Comparison of ENCODE assay signal across 10 mouse cellular contexts in the genomic region with DNA sequence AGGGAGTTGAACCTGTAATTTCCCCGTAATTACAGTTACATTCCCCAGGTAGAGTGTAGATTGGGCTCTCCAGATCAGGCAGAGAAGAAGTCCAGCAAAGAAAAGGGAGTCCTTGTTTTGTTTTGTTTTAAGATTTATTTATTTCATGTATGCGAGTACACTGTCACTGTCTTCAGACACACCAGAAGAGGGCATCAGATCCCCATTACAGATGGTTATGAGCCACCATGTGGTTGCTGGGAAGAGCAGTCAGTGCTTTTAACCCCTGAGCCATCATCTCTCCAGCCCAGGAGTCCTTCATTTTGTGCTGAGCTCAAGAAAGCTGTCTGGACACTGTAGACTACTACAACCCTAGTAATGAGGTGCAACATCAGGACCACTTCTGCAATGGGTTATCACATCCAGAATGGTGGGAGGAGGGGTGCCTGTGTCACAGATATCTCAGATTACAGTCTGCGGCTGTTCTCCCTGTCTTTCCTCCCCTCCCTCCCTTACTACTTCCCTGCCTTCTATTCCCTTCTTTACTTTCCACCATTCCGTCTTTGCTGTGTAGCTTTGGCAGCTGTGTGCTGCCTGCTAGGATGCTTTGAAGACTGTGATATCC. TPM values are rescaled to one million over a fixed set of nuclear protein-coding genes. Genes with fewer than 3 reads are reported as not detected.
DNase-seq lines count a peak whose midpoint lies in the region; ATAC-seq and TF ChIP-seq lines count a peak whose summit lies in the region.
"Had no signal": no experiment of that assay in that cellular context is flagged by ENCODE, and none has a peak within 500 bp of the region (broad histone marks: within the 10 kb centered on the region; RNA-seq: fewer than 3 reads in every experiment).

No protein-coding gene starts in this region.

- no peak overlapping the region for H3K4me3 ChIP-seq in layer of hippocampus, adult 2 months
- peak overlapping the region; percentile 27 for H3K4me3 ChIP-seq in embryonic facial prominence, embryonic 12.5 days
- H3K4me3 ChIP-seq in hindbrain, embryonic 15.5 days: peak overlapping the region; percentile 23
- H3K4me3 ChIP-seq in midbrain, postnatal 0 days (ENCODE audit: low read depth, low read length): peak overlapping the region; percentile 30; the same call in 1 of the 2 replicates

- no peaks in the 10 kb centered on the region for H3K27me3 ChIP-seq in embryonic facial prominence, embryonic 12.5 days
- H3K27me3 ChIP-seq in hindbrain, embryonic 15.5 days: no peaks in the 10 kb centered on the region
- no peaks in the 10 kb centered on the region for H3K27me3 ChIP-seq in midbrain, postnatal 0 days (ENCODE audit: insufficient read depth, low read length)

- no peaks in the 10 kb centered on the region for H3K9me3 ChIP-seq in embryonic facial prominence, embryonic 12.5 days
- H3K9me3 ChIP-seq in hindbrain, embryonic 15.5 days: no peaks in the 10 kb centered on the region
- H3K9me3 ChIP-seq in midbrain, postnatal 0 days (ENCODE audit: low read length): no peaks in the 10 kb centered on the region
- H3K9me3 ChIP-seq: G1E had no signal

- DNase-seq in layer of hippocampus, adult 2 months (ENCODE audit: low spot score in 2 of 2): no peak
- no peak for DNase-seq in layer of hippocampus, adult 9-11 months
- DNase-seq in midbrain, postnatal 0 days (ENCODE audit: low spot score): no peak
- no peak for DNase-seq in layer of hippocampus, postnatal 14 days (ENCODE audit: low spot score in 2 of 2)
- no peak for DNase-seq in urinary bladder, postnatal 25 days (ENCODE audit: low spot score)
- DNase-seq: cerebellum, postnatal 10 days had no signal

- WGBS in embryonic facial prominence, embryonic 12.5 days: 30% methylated on average over 4 of the region's 4 CpGs
- 48% methylated on average over 4 of the region's 4 CpGs for WGBS in hindbrain, embryonic 15.5 days
- WGBS in midbrain, postnatal 0 days: 47% methylated on average over 4 of the region's 4 CpGs

- H3K9ac ChIP-seq in embryonic facial prominence, embryonic 12.5 days: peak overlapping the region; percentile 11; the same call in 1 of the 2 replicates
- H3K9ac ChIP-seq in hindbrain, embryonic 15.5 days: no peak overlapping the region
- no peak overlapping the region for H3K9ac ChIP-seq in midbrain, postnatal 0 days (replicated peaks; ENCODE audit: low read length, poor library complexity, severe bottlenecking)

- no peaks in the 10 kb centered on the region for H3K36me3 ChIP-seq in embryonic facial prominence, embryonic 12.5 days
- H3K36me3 ChIP-seq in hindbrain, embryonic 15.5 days: no peaks in the 10 kb centered on the region
- no peaks in the 10 kb centered on the region for H3K36me3 ChIP-seq in midbrain, postnatal 0 days (ENCODE audit: insufficient read depth, low read length)
- H3K36me3 ChIP-seq: G1E had no signal

- H3K27ac ChIP-seq in layer of hippocampus, adult 2 months: no peak overlapping the region
- H3K27ac ChIP-seq in embryonic facial prominence, embryonic 12.5 days: 0 out of 2 replicates have a peak overlapping the region, but pooled peaks have one; percentile 24
- H3K27ac ChIP-seq in hindbrain, embryonic 15.5 days (replicated peaks): 0 out of 2 replicates have a peak overlapping the region, but pooled peaks have one; percentile 20
- H3K27ac ChIP-seq in midbrain, postnatal 0 days (ENCODE audit: low read depth, low read length): peak overlapping the region; percentile 47; the same call in 1 of the 2 replicates

- H3K4me1 ChIP-seq in embryonic facial prominence, embryonic 12.5 days: peaks cover 16% of the 10 kb centered on the region; the same call in 1 of the 2 replicates
- peaks cover 5% of the 10 kb centered on the region; the same call in 1 of the 2 replicates for H3K4me1 ChIP-seq in hindbrain, embryonic 15.5 days (replicated peaks)
- no peaks in the 10 kb centered on the region; the same call in 1 of the 2 replicates for H3K4me1 ChIP-seq in midbrain, postnatal 0 days (ENCODE audit: insufficient read depth, low read length)

- no peak for ATAC-seq in embryonic facial prominence, embryonic 12.5 days (ENCODE audit: insufficient number of reproducible peaks, insufficient read depth, low FRiP score, low TSS enrichment)
- no peak for ATAC-seq in hindbrain, embryonic 15.5 days (ENCODE audit: low FRiP score, low read depth)
- no peak for ATAC-seq in midbrain, postnatal 0 days (ENCODE audit: low FRiP score)
- ATAC-seq in activated CD4-positive, CD25-positive, alpha-beta regulatory T cell, adult 4 months: no peak

- peak overlapping the region; percentile 52 for H3K4me2 ChIP-seq in embryonic facial prominence, embryonic 12.5 days (replicated peaks)
- H3K4me2 ChIP-seq in hindbrain, embryonic 15.5 days: peak overlapping the region; percentile 55
- H3K4me2 ChIP-seq in midbrain, postnatal 0 days (ENCODE audit: low read depth, low read length, poor library complexity, severe bottlenecking): peak overlapping the region; percentile 51

- peak; percentile 52 for TF ChIP-seq CTCF in layer of hippocampus, adult 2 months (conservative IDR thresholded peaks at IDR 0.05)
- peak; percentile 50 for TF ChIP-seq CTCF in midbrain, postnatal 0 days (IDR thresholded peaks at IDR 0.05)

RNA-seq across cellular contexts. Expression of gene Cyb5r3, which starts 36.8 kb away (rescaled TPM):
- 10 to 100 TPM; 63.7 to 65.6 TPM for total RNA-seq in layer of hippocampus, adult 2 months (2021)
- polyA plus RNA-seq in embryonic facial prominence, embryonic 12.5 days (2016; fragmentation: Nextera tagmentation; extraction: Ambion mirVana): 107 and 111 TPM in 2 replicates
- 116 and 144 TPM in 2 replicates for polyA plus RNA-seq in hindbrain, embryonic 15.5 days (2015; fragmentation: Nextera tagmentation; extraction: Ambion mirVana)
- total RNA-seq in midbrain, postnatal 0 days (2014; rRNA removed): 76.8 and 86.5 TPM in 2 replicates
- polyA plus RNA-seq in midbrain, postnatal 0 days (2015; fragmentation: Nextera tagmentation; extraction: Ambion mirVana): 127 and 146 TPM in 2 replicates
- 10 to 100 TPM; 80.9 to 89.8 TPM for total RNA-seq in layer of hippocampus, postnatal 14 days (2021)
- polyA plus RNA-seq in activated CD4-positive, CD25-positive, alpha-beta regulatory T cell, adult 4 months (2017; shearing (Covaris generic)): 10 to 100 TPM; 55.9 to 73.9 TPM

RNA-seq across cellular contexts. Expression of gene A4galt, which starts 42.4 kb away (rescaled TPM):
- 1 to 10 TPM; 3.2 to 3.6 TPM for total RNA-seq in layer of hippocampus, adult 2 months (2021)
- 1.3 TPM in 2 replicates for polyA plus RNA-seq in embryonic facial prominence, embryonic 12.5 days (2016; fragmentation: Nextera tagmentation; extraction: Ambion mirVana)
- 4.6 and 5.2 TPM in 2 replicates for polyA plus RNA-seq in hindbrain, embryonic 15.5 days (2015; fragmentation: Nextera tagmentation; extraction: Ambion mirVana)
- total RNA-seq in midbrain, postnatal 0 days (2014; rRNA removed): 7.9 and 8.6 TPM in 2 replicates
- polyA plus RNA-seq in midbrain, postnatal 0 days (2015; fragmentation: Nextera tagmentation; extraction: Ambion mirVana): 5.1 and 5.6 TPM in 2 replicates
- total RNA-seq in layer of hippocampus, postnatal 14 days (2021): 1 to 10 TPM; 1.8 to 1.9 TPM
- polyA plus RNA-seq in activated CD4-positive, CD25-positive, alpha-beta regulatory T cell, adult 4 months (2017; shearing (Covaris generic)): not detected
- polyA plus RNA-seq: G1E had no signal
